Comparison of ENCODE assay signal across 8 mouse cellular contexts in genomic region chr1:180433098-180433538, GRCm38 (mm10). TPM values are rescaled to one million over a fixed set of nuclear protein-coding genes. Genes with fewer than 3 reads are reported as not detected.
A peak's percentile ranks its signal among the peaks of the same experiment; 100 is the strongest.
DNase-seq lines count a peak whose midpoint lies in the region; ATAC-seq lines count a peak whose summit lies in the region.

No protein-coding gene starts in this region.

- peak overlapping the region; percentile 56 for H3K9ac ChIP-seq in embryonic facial prominence, embryonic 11.5 days (replicated peaks; ENCODE audit: low read length)
- H3K9ac ChIP-seq in intestine, embryonic 15.5 days = peak overlapping the region; percentile 18; the same call in 1 of the 2 replicates
- peak overlapping the region; percentile 51 for H3K9ac ChIP-seq in neural tube, embryonic 14.5 days (replicated peaks; ENCODE audit: low read depth, low read length)

- peak; percentile 31 to 46 for DNase-seq in layer of hippocampus, postnatal 10 days (ENCODE audit: low spot score in 2 of 2)
- no peak for DNase-seq in layer of hippocampus, adult 9-10 months (ENCODE audit: low spot score)
- peak; percentile 75 for DNase-seq in embryonic facial prominence, embryonic 11.5 days (ENCODE audit: low spot score)
- no peak for DNase-seq in frontal cortex, postnatal 25 days (ENCODE audit: low spot score in 2 of 2)
- DNase-seq in gastrocnemius, postnatal 14 days = no peak
- DNase-seq in gastrocnemius, postnatal 36 days = no peak

- H3K4me1 ChIP-seq in embryonic facial prominence, embryonic 11.5 days (ENCODE audit: control insufficient read depth, insufficient read depth, low read length) = no peaks in the 10 kb centered on the region
- peaks cover 19% of the 10 kb centered on the region for H3K4me1 ChIP-seq in intestine, embryonic 15.5 days (replicated peaks)
- H3K4me1 ChIP-seq in neural tube, embryonic 14.5 days (ENCODE audit: control insufficient read depth, insufficient read depth, low read length) = peaks cover 8% of the 10 kb centered on the region; the same call in 1 of the 2 replicates

- H3K4me2 ChIP-seq in embryonic facial prominence, embryonic 11.5 days (ENCODE audit: low read depth, low read length) = peak overlapping the region; percentile 36
- H3K4me2 ChIP-seq in intestine, embryonic 15.5 days (replicated peaks) = peak overlapping the region; percentile 53
- peak overlapping the region; percentile 65 for H3K4me2 ChIP-seq in neural tube, embryonic 14.5 days (ENCODE audit: low read depth, low read length)

- no peaks in the 10 kb centered on the region for H3K27me3 ChIP-seq in embryonic facial prominence, embryonic 11.5 days (ENCODE audit: control insufficient read depth, insufficient read depth, low read length)
- H3K27me3 ChIP-seq in intestine, embryonic 15.5 days (replicated peaks) = peaks cover 2% of the 10 kb centered on the region; the same call in 1 of the 2 replicates
- no peaks in the 10 kb centered on the region for H3K27me3 ChIP-seq in neural tube, embryonic 14.5 days (ENCODE audit: control insufficient read depth, insufficient read depth, low read length)

- H3K27ac ChIP-seq in embryonic facial prominence, embryonic 11.5 days (replicated peaks; ENCODE audit: low read depth, low read length) = 0 out of 2 replicates have a peak overlapping the region, but pooled peaks have one; percentile 10
- no peak overlapping the region for H3K27ac ChIP-seq in intestine, embryonic 15.5 days
- H3K27ac ChIP-seq in neural tube, embryonic 14.5 days (ENCODE audit: low read depth, low read length) = no peak overlapping the region; the same call in 1 of the 2 replicates

- H3K36me3 ChIP-seq in embryonic facial prominence, embryonic 11.5 days (replicated peaks; ENCODE audit: control insufficient read depth, insufficient read depth, low read depth, low read length) = no peaks in the 10 kb centered on the region
- no peaks in the 10 kb centered on the region for H3K36me3 ChIP-seq in intestine, embryonic 15.5 days
- no peaks in the 10 kb centered on the region for H3K36me3 ChIP-seq in neural tube, embryonic 14.5 days (ENCODE audit: control insufficient read depth, insufficient read depth, low read length)

- 0% methylated on average over 16 of the region's 16 CpGs for whole genome bisulfite sequencing in embryonic facial prominence, embryonic 11.5 days
- WGBS in intestine, embryonic 15.5 days = 4% methylated on average over 16 of the region's 16 CpGs
- WGBS in neural tube, embryonic 14.5 days = under 1% methylated on average over 16 of the region's 16 CpGs

- peak overlapping the region; percentile 20 for H3K4me3 ChIP-seq in embryonic facial prominence, embryonic 11.5 days (ENCODE audit: low read depth, low read length)
- peak overlapping the region; percentile 15; the same call in 1 of the 2 replicates for H3K4me3 ChIP-seq in intestine, embryonic 15.5 days (replicated peaks)
- peak overlapping the region; percentile 24 for H3K4me3 ChIP-seq in neural tube, embryonic 14.5 days (ENCODE audit: low read depth, low read length)

- H3K9me3 ChIP-seq in embryonic facial prominence, embryonic 11.5 days (replicated peaks; ENCODE audit: control insufficient read depth, low read length) = no peaks in the 10 kb centered on the region
- no peaks in the 10 kb centered on the region for H3K9me3 ChIP-seq in intestine, embryonic 15.5 days
- H3K9me3 ChIP-seq in neural tube, embryonic 14.5 days (ENCODE audit: control insufficient read depth, low read length) = no peaks in the 10 kb centered on the region

- intact Hi-C loops in gastrocnemius, postnatal 14 days (cut with DNase I; ENCODE audit: low total_unique reads) = loop anchor here (10.0 kb wide), 1 partner anchor 332 kb away; no protein-coding TSS in a partner anchor
- intact Hi-C loops in gastrocnemius, postnatal 36 days (cut with DNase I) = loop anchor here (5.0 kb wide), 1 partner anchor 329 kb away; no protein-coding TSS in a partner anchor

- ATAC-seq in embryonic facial prominence, embryonic 11.5 days (replicated peaks; ENCODE audit: insufficient number of reproducible peaks, low FRiP score, low TSS enrichment, low read depth) = peak; percentile 64
- peak; percentile 30; the same call in 1 of the 2 replicates for ATAC-seq in intestine, embryonic 15.5 days
- peak; percentile 32 for ATAC-seq in neural tube, embryonic 14.5 days (ENCODE audit: low read depth)

RNA-seq across cellular contexts. Expression of gene Stum, which starts 50.2 kb away (rescaled TPM):
- total RNA-seq in layer of hippocampus, postnatal 10 days (2021) = 100 to 1,000 TPM; 192 to 204 TPM
- 1.3 and 1.4 TPM in 2 replicates for polyA plus RNA-seq in embryonic facial prominence, embryonic 11.5 days (2014; fragmentation: Nextera tagmentation; extraction: Ambion mirVana)
- polyA plus RNA-seq in intestine, embryonic 15.5 days (2015; fragmentation: Nextera tagmentation; extraction: Ambion mirVana) = 1.4 and 1.6 TPM in 2 replicates
- 19.5 and 27.7 TPM in 2 replicates for polyA plus RNA-seq in neural tube, embryonic 14.5 days (2014; fragmentation: Nextera tagmentation; extraction: Ambion mirVana)
- total RNA-seq in gastrocnemius, postnatal 14 days (2021) = 1 to 10 TPM; 1.2 TPM
- total RNA-seq in gastrocnemius, postnatal 36 days (2021) = under 1 TPM; 0.18 to 0.42 TPM

Comparison
In these comparisons a context has a peak if more than half of its experiments do, and no peak if none do; other contexts are left out.
1. DNase-seq: peak in layer of hippocampus, postnatal 10 days (2 of 2) and embryonic facial prominence, embryonic 11.5 days (single experiment); none in layer of hippocampus, adult 9-10 months (single experiment), frontal cortex, postnatal 25 days (0 of 2), gastrocnemius, postnatal 14 days (single experiment) and gastrocnemius, postnatal 36 days (0 of 2).
2. RNA of gene Stum, which starts 50.2 kb away (total RNA-seq): 192 to 204 TPM in layer of hippocampus, postnatal 10 days; 1.2 TPM in gastrocnemius, postnatal 14 days and 0.18 to 0.42 TPM in gastrocnemius, postnatal 36 days; every median in the first group is over 10 times any median in the second.
3. Peak in every context shown above with its lines, with median percentiles within 50 percentile points of each other: ATAC-seq, H3K4me2 ChIP-seq, H3K4me3 ChIP-seq and H3K9ac ChIP-seq.